ENCODE assay signal across 8 mouse cellular contexts in genomic region chr5:118027101-118027697, GRCm38 (mm10). TPM values are rescaled to one million over a fixed set of nuclear protein-coding genes. Genes with fewer than 3 reads are reported as not detected.
DNase-seq lines count a peak whose midpoint lies in the region; ATAC-seq lines count a peak whose summit lies in the region.

No protein-coding gene starts in this region.

- H3K9me3 ChIP-seq in heart, embryonic 14.5 days (ENCODE audit: control insufficient read depth, low read length) = no peaks in the 10 kb centered on the region
- no peaks in the 10 kb centered on the region for H3K9me3 ChIP-seq in hindbrain, embryonic 13.5 days
- H3K9me3 ChIP-seq in midbrain, embryonic 15.5 days = no peaks in the 10 kb centered on the region

- H3K4me2 ChIP-seq in heart, embryonic 14.5 days (ENCODE audit: low read length) = peak overlapping the region; percentile 99
- peak overlapping the region; percentile 98 for H3K4me2 ChIP-seq in hindbrain, embryonic 13.5 days
- H3K4me2 ChIP-seq in midbrain, embryonic 15.5 days = peak overlapping the region; percentile 100

- no peak for DNase-seq in heart, postnatal 36 days
- no peak for DNase-seq in urinary bladder, adult 2 months (ENCODE audit: low spot score)
- DNase-seq in layer of hippocampus, adult 18-20 months (ENCODE audit: low spot score in 2 of 2) = no peak
- DNase-seq in left cerebral cortex, adult 18-20 months (ENCODE audit: low spot score in 2 of 2) = no peak

- peaks cover 51% of the 10 kb centered on the region for H3K27me3 ChIP-seq in heart, embryonic 14.5 days (ENCODE audit: control insufficient read depth, insufficient read depth, low read length)
- peaks cover 61% of the 10 kb centered on the region for H3K27me3 ChIP-seq in hindbrain, embryonic 13.5 days
- peaks cover 47% of the 10 kb centered on the region for H3K27me3 ChIP-seq in midbrain, embryonic 15.5 days (replicated peaks)

- H3K36me3 ChIP-seq in heart, embryonic 14.5 days (ENCODE audit: control insufficient read depth, insufficient read depth, low read length) = no peaks in the 10 kb centered on the region
- no peaks in the 10 kb centered on the region for H3K36me3 ChIP-seq in hindbrain, embryonic 13.5 days
- H3K36me3 ChIP-seq in midbrain, embryonic 15.5 days (replicated peaks) = no peaks in the 10 kb centered on the region

- peaks cover 12 to 38% of the 10 kb centered on the region in 2 experiments; a peak in 3 of 4 replicates for H3K4me1 ChIP-seq in heart, embryonic 14.5 days (ENCODE audit: control insufficient read depth in 2 of 2, insufficient read depth in 2 of 2, low read length in 2 of 2)
- H3K4me1 ChIP-seq in brown adipose tissue, adult 24 weeks (ENCODE audit: control insufficient read depth, insufficient read depth, insufficient read length, low read length) = 0 out of 2 replicates have a peak, but pooled peaks cover 2% of the 10 kb centered on the region
- H3K4me1 ChIP-seq in hindbrain, embryonic 13.5 days (replicated peaks) = peaks cover 41% of the 10 kb centered on the region
- H3K4me1 ChIP-seq in midbrain, embryonic 15.5 days = peaks cover 36% of the 10 kb centered on the region

- ATAC-seq in heart, embryonic 14.5 days (ENCODE audit: insufficient number of reproducible peaks, insufficient read depth, low FRiP score, low read depth) = 0 out of 2 replicates have a peak, but pooled peaks have one; percentile 14
- 0 out of 2 replicates have a peak, but pooled peaks have one; percentile 7 for ATAC-seq in hindbrain, embryonic 13.5 days (ENCODE audit: low FRiP score)
- ATAC-seq in midbrain, embryonic 15.5 days (replicated peaks) = peak; percentile 25; the same call in 1 of the 2 replicates

- H3K4me3 ChIP-seq in heart, embryonic 14.5 days (ENCODE audit: control insufficient read depth in 1 of 2, insufficient read depth in 1 of 2, low read depth in 1 of 2, low read length in 2 of 2) = peak overlapping the region; percentile 53 to 76
- H3K4me3 ChIP-seq in brown adipose tissue, adult 24 weeks (ENCODE audit: insufficient read depth, low read depth, low read length) = peak overlapping the region; percentile 28; the same call in 1 of the 2 replicates
- H3K4me3 ChIP-seq in hindbrain, embryonic 13.5 days = peak overlapping the region; percentile 61
- peak overlapping the region; percentile 76 for H3K4me3 ChIP-seq in midbrain, embryonic 15.5 days

- H3K27ac ChIP-seq in heart, embryonic 14.5 days (replicated peaks in 1 of 2; ENCODE audit: control insufficient read depth in 1 of 2, insufficient read depth in 1 of 2, low read depth in 2 of 2, low read length in 2 of 2) = no peak overlapping the region
- no peak overlapping the region for H3K27ac ChIP-seq in brown adipose tissue, adult 24 weeks (replicated peaks; ENCODE audit: low read depth, low read length)
- no peak overlapping the region for H3K27ac ChIP-seq in hindbrain, embryonic 13.5 days
- no peak overlapping the region for H3K27ac ChIP-seq in midbrain, embryonic 15.5 days

- intact Hi-C loops in heart, postnatal 36 days (cut with DNase I) = no loop called here

- peak overlapping the region; percentile 72 for H3K9ac ChIP-seq in heart, embryonic 14.5 days (ENCODE audit: low read length)
- H3K9ac ChIP-seq in hindbrain, embryonic 13.5 days = peak overlapping the region; percentile 75
- H3K9ac ChIP-seq in midbrain, embryonic 15.5 days = peak overlapping the region; percentile 51

- 2% methylated on average over 39 of the region's 39 CpGs for WGBS in heart, embryonic 14.5 days
- under 1% methylated on average over 39 of the region's 39 CpGs for WGBS in hindbrain, embryonic 13.5 days
- WGBS in midbrain, embryonic 15.5 days = under 1% methylated on average over 39 of the region's 39 CpGs

RNA-seq across cellular contexts. Expression of gene Tesc, which starts 0.3 kb away (rescaled TPM):
- 14.5 and 16.3 TPM in 2 replicates for polyA plus RNA-seq in heart, embryonic 14.5 days (2014; fragmentation: Nextera tagmentation; extraction: Ambion mirVana)
- total RNA-seq in heart, postnatal 36 days (2021) = 100 to 1,000 TPM; 218 to 224 TPM
- polyA plus RNA-seq in brown adipose tissue, adult 24 weeks (2012; ENCODE audit: insufficient read depth, insufficient read length, missing spikeins) = 7.4 and 8.8 TPM in 2 replicates
- 1.6 and 2.0 TPM in 2 replicates for polyA plus RNA-seq in hindbrain, embryonic 13.5 days (2015; fragmentation: Nextera tagmentation; extraction: Ambion mirVana)
- 6.5 and 7.9 TPM in 2 replicates for polyA plus RNA-seq in midbrain, embryonic 15.5 days (2015; fragmentation: Nextera tagmentation; extraction: Ambion mirVana)
- polyA plus RNA-seq in urinary bladder, adult 2 months (2012; rRNA removed) = 1.5 and 2.0 TPM in 2 replicates
- 10 to 100 TPM; 92.6 to 94.2 TPM for total RNA-seq in layer of hippocampus, adult 18-20 months (2021)
- total RNA-seq in left cerebral cortex, adult 18-20 months (2021) = 10 to 100 TPM; 88.5 to 90.3 TPM

RNA-seq across cellular contexts. Expression of gene Fbxo21, which starts 50.7 kb away (rescaled TPM):
- polyA plus RNA-seq in heart, embryonic 14.5 days (2014; fragmentation: Nextera tagmentation; extraction: Ambion mirVana) = 53.8 and 54.0 TPM in 2 replicates
- 10 to 100 TPM; 35.8 to 42.6 TPM for total RNA-seq in heart, postnatal 36 days (2021)
- 37.9 and 55.5 TPM in 2 replicates for polyA plus RNA-seq in brown adipose tissue, adult 24 weeks (2012; ENCODE audit: insufficient read depth, insufficient read length, missing spikeins)
- 141 and 149 TPM in 2 replicates for polyA plus RNA-seq in hindbrain, embryonic 13.5 days (2015; fragmentation: Nextera tagmentation; extraction: Ambion mirVana)
- polyA plus RNA-seq in midbrain, embryonic 15.5 days (2015; fragmentation: Nextera tagmentation; extraction: Ambion mirVana) = 179 and 183 TPM in 2 replicates
- polyA plus RNA-seq in urinary bladder, adult 2 months (2012; rRNA removed) = 35.1 and 36.9 TPM in 2 replicates
- 100 to 1,000 TPM; 160 to 163 TPM for total RNA-seq in layer of hippocampus, adult 18-20 months (2021)
- total RNA-seq in left cerebral cortex, adult 18-20 months (2021) = 100 to 1,000 TPM; 127 to 128 TPM
